Mouse (Mus musculus) bone marrow, adult 2 months (tissue): ENCODE measurements around the gene Parp14.

ENCODE experiments used
- CTCF ChIP-seq: fragments of 200-500 bp; IDR thresholded peaks from 2 replicates; pipeline ENCODE4 v1.5.1; 2011; ENCODE audit warnings: low read length, control low read depth; ENCODE audit not compliant: control insufficient read depth, insufficient read depth
- POLR2A ChIP-seq: fragments of 200-500 bp; IDR thresholded peaks from 2 replicates; pipeline ENCODE4 v1.6.1; 2011; ENCODE audit warnings: low read depth, mild to moderate bottlenecking, control low read depth, low read length, borderline replicate concordance; ENCODE audit not compliant: control insufficient read depth

- TF ChIP-seq CTCF (peak; percentile 39), POLR2A (no peak)
Observed at GRCm38 (mm10) chr16:35913526-35913925, 42.2 kb upstream of the Parp14 start.
